Mouse (Mus musculus) cerebellum, postnatal 25 days (tissue): ENCODE data around the gene Trp73.

Source experiments
- DNase-seq, 2 experiments: peaks; one replicate each; pipeline ENCODE4 v3.0.0; 2021; ENCODE audit warnings: mixed read lengths in 2 of 2

Gene Trp73

GRCm38 (mm10) chr4:154026441-154026761 is 113.6 kb downstream of the Trp73 start:
- DNase-seq, result no peak

- DNase-seq, result peak; percentile 60 to 77
These were observed 114.2 kb downstream of the Trp73 start, which contains the start of gene Smim1 for GRCm38 (mm10) chr4:154025641-154026440. Smim1 (minus strand) TSS chr4:154026230.

DNA sequence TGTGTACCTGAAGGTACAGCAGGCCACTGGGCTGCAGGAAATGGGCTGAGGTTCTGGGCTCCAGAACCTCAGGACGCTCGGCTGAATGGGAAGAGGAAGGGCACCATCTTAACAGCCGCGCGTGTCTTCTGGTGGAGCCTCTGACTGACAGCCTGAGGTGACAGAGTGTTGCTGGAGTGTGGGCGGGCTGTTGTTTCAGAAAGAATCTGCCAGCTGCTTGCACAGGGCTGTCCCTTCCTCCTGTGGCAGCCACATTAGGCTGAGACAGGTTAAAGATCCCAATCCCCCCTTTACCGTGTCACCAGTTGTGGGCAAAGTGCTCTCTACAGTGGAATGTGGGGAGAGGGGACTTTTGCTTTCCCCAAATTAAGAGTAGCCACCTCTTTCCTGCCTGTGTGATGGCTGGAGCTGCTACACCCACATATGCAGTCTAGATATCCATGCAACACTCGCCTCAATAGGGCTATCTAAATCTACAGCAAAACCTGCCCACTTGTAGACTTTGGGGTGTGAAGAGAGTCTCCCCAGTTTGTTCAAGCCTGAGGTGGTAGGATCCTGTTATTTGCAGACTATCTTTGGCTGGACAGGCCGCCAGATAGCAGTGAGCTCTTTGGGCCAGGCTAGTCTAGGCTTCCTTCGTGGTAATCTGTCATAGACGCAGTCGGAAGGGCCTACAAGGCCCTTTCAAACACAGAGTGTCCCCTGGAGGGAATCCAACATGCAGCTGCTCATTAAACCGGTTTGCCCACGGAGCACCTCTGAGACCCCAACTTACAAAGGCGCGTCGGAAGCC is 115.1 kb downstream of the Trp73 start:
- DNase-seq, result no peak

DNA sequence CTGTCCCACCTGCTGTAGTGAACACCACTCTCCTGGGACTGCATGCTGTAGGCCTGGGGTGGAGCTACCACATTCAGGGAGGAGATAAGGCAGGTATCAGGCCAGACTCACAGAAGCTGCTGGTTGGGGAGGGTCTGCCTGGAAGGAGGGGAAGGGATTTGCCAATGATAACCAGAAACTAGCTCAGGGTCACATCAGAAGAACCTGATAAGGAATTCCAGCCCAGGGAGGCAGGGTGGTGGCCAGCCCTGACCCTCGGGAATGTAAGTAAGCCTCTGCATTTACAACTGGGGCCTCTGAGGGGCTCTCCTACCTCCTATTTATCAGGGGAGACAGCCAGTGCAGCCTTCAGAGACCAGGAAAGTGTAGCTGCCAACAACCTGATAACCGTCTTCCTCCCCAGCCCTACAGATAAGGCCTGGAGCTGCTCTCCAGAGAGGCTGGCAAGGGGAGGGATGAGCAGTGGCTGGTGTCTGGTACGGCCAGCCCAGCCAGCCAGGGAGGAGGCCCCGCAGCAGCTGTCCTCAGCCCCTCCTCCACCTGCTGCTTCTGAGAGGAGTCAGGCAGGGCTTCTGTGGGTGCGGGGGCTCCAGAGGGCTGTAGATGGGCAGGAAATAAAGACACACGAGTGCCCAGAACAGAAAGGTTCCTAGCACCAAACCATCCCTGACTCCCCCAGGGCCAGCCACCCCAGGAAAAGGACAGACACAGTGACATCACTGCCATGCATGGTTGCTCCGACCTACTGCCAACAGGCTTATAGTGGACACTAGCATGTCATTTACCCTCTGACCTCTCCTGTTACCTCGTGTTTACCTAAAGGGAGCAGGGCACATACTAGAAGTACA is 116.0 kb downstream of the Trp73 start:
- DNase-seq, result no peak

GRCm38 (mm10) chr4:154022844-154023243 is 117.2 kb downstream of the Trp73 start:
- no peak for DNase-seq

GRCm38 (mm10) chr4:154022407-154022806 is 117.6 kb downstream of the Trp73 start:
- no peak for DNase-seq

GRCm38 (mm10) chr4:154021432-154021831 is 118.6 kb downstream of the Trp73 start:
- peak in 1 of 2 experiments; percentile 38 for DNase-seq

GRCm38 (mm10) chr4:154019571-154019970 is 120.4 kb downstream of the Trp73 start:
- DNase-seq, result peak in 1 of 2 experiments; percentile 59

GRCm38 (mm10) chr4:154015476-154015875 is 124.5 kb downstream of the Trp73 start:
- peak in 1 of 2 experiments; percentile 43 for DNase-seq

- no peak for DNase-seq
These were observed 127.7 kb downstream of the Trp73 start for GRCm38 (mm10) chr4:154012132-154012882.

GRCm38 (mm10) chr4:154011646-154012089 is 128.3 kb downstream of the Trp73 start, which contains the start of gene Lrrc47:
Lrrc47 (plus strand) TSS chr4:154011731.
- DNase-seq, result peak; percentile 88 to 92

GRCm38 (mm10) chr4:154010907-154011645 is 128.9 kb downstream of the Trp73 start:
- DNase-seq, result no peak

GRCm38 (mm10) chr4:154007759-154008158 is 132.2 kb downstream of the Trp73 start:
- no peak for DNase-seq

DNA sequence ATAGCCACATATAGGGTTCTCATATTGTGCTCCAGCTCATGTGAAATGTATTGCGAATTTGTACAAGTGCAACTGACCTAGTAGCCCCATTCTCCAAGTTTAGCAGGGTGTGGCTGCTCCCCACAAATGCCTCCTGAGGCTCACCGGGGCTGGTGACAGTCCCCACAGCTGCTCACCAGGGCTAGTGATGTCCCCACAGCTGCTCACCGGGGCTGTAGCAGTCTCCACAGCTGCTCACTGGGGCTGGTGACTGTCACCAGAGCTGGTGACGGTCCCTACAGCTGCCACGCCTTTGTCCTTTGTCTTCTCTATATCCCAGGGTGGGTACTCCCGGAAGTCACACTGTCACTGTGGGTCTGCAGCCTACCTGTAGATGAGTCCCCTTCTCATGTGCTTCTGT is 133.7 kb downstream of the Trp73 start:
- no peak for DNase-seq
